Mouse (Mus musculus): ENCODE results near the gene Klf8.
"Not testable (repeated sequence)": the region's sequence is repeated elsewhere in the genome, so short reads cannot be mapped to it uniquely, and the experiment has no call there.

Gene Klf8

GRCm38 (mm10) chrX:153237304-153237919, at the start of gene Klf8:
Klf8 (plus strand) TSS chrX:153237466.
- no peak for DNase-seq (ENCODE audit: low read depth, low spot score)

GRCm38 (mm10) chrX:153199185-153199584, 38.1 kb upstream of the Klf8 start:
- DNase-seq (ENCODE audit: low read depth, low spot score): not testable (repeated sequence)

- no peak for DNase-seq (ENCODE audit: low read depth, low spot score)
These were observed 26.2 kb upstream of the Klf8 start for GRCm38 (mm10) chrX:153211101-153211500.

GRCm38 (mm10) chrX:153231240-153231639, 6.0 kb upstream of the Klf8 start:
- DNase-seq (ENCODE audit: low read depth, low spot score): no peak

GRCm38 (mm10) chrX:153233255-153233654, 4.0 kb upstream of the Klf8 start:
- DNase-seq (ENCODE audit: low read depth, low spot score): no peak

- DNase-seq (ENCODE audit: low read depth, low spot score): peak; percentile 28
These were observed 746 bp downstream of the Klf8 start for GRCm38 (mm10) chrX:153237920-153238504.

- DNase-seq (ENCODE audit: low read depth, low spot score): no peak
These were observed 17.0 kb downstream of the Klf8 start for GRCm38 (mm10) chrX:153254256-153254655.

- no peak for DNase-seq (ENCODE audit: low read depth, low spot score)
These were observed 18.2 kb downstream of the Klf8 start for GRCm38 (mm10) chrX:153255504-153255903.

- no peak for DNase-seq (ENCODE audit: low read depth, low spot score)
These were observed 44.9 kb downstream of the Klf8 start for GRCm38 (mm10) chrX:153282185-153282584.

- DNase-seq (ENCODE audit: low read depth, low spot score): no peak
These were observed 74.1 kb downstream of the Klf8 start for GRCm38 (mm10) chrX:153311356-153311755.

GRCm38 (mm10) chrX:153323105-153323504, 85.8 kb downstream of the Klf8 start:
- DNase-seq (ENCODE audit: low read depth, low spot score): no peak

GRCm38 (mm10) chrX:153334140-153334539, 96.9 kb downstream of the Klf8 start:
- not testable (repeated sequence) for DNase-seq (ENCODE audit: low read depth, low spot score)

- DNase-seq (ENCODE audit: low read depth, low spot score): no peak
These were observed 122.3 kb downstream of the Klf8 start for GRCm38 (mm10) chrX:153359331-153360215.

GRCm38 (mm10) chrX:153360216-153360590, 122.9 kb downstream of the Klf8 start:
- no peak for DNase-seq (ENCODE audit: low read depth, low spot score)

- DNase-seq (ENCODE audit: low read depth, low spot score): no peak
These were observed 123.5 kb downstream of the Klf8 start for GRCm38 (mm10) chrX:153360666-153361269.

GRCm38 (mm10) chrX:153366754-153367153, 129.5 kb downstream of the Klf8 start:
- no peak for DNase-seq (ENCODE audit: low read depth, low spot score)

- DNase-seq (ENCODE audit: low read depth, low spot score): no peak
These were observed 132.5 kb downstream of the Klf8 start for GRCm38 (mm10) chrX:153369780-153370179.

GRCm38 (mm10) chrX:153375105-153375504, 137.8 kb downstream of the Klf8 start:
- DNase-seq (ENCODE audit: low read depth, low spot score): no peak

- no peak for DNase-seq (ENCODE audit: low read depth, low spot score)
These were observed 144.5 kb downstream of the Klf8 start for GRCm38 (mm10) chrX:153381753-153382152.

GRCm38 (mm10) chrX:153389291-153389690, 152.0 kb downstream of the Klf8 start:
- DNase-seq (ENCODE audit: low read depth, low spot score): no peak

- no peak for DNase-seq (ENCODE audit: low read depth, low spot score)
These were observed 179.8 kb downstream of the Klf8 start for GRCm38 (mm10) chrX:153417067-153417466.

GRCm38 (mm10) chrX:153433659-153434293, 196.5 kb downstream of the Klf8 start:
- peak; percentile 16 for DNase-seq (ENCODE audit: low read depth, low spot score)

Data from brain, embryonic 18.5 days (tissue).